In the genomic region with DNA sequence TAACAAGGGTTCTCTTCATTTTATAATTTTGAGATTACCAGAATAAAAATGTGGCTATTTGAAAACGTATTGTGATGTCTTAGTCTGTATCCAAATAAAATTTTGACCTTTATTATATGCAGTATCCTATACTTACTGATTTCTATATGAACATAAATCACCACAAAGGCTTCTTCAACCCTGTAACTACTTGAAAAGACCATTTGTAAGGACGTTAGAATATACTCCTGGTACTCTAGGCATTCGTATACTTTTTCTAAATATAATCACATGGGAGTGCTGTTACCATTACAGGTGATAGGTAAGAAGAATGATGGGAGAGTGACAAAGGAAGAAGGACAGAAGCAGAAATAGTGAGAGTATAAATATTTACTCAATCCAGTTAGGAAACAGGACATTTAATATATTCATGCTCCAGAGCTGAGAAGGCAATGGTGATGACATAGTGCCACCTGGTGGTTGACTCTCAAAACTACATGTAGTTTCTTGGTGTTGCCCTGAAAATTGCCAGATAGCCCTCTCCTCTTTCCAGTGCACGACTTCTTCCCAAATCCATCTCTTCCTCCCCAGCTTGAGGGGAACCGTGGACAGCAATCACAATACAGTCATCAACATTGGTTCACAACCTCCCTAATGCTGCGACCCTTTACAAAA, we compare ENCODE assay signal across 9 mouse cellular contexts. TPM values are rescaled to one million over a fixed set of nuclear protein-coding genes. Genes with fewer than 3 reads are reported as not detected.
A peak's percentile ranks its signal among the peaks of the same experiment; 100 is the strongest.
DNase-seq lines count a peak whose midpoint lies in the region; ATAC-seq and TF ChIP-seq lines count a peak whose summit lies in the region.
"Had no signal": no experiment of that assay in that cellular context is flagged by ENCODE, and none has a peak within 500 bp of the region (broad histone marks: within the 10 kb centered on the region; RNA-seq: fewer than 3 reads in every experiment).

No protein-coding gene starts in this region.

- WGBS in embryonic facial prominence, embryonic 14.5 days = 37% methylated on average over 6 of the region's 6 CpGs
- 31% methylated on average over 6 of the region's 6 CpGs for WGBS in lung, adult 2 months

- no peak overlapping the region for H3K4me2 ChIP-seq in embryonic facial prominence, embryonic 14.5 days (ENCODE audit: low read depth, low read length)
- H3K4me2 ChIP-seq: liver, embryonic 15.5 days had no signal

- peak; percentile 44; the same call in 1 of the 2 replicates for ATAC-seq in embryonic facial prominence, embryonic 14.5 days (ENCODE audit: low read depth)
- peak; percentile 62 to 94 for ATAC-seq in hematopoietic stem cell, adult 5-6 weeks (replicated peaks in 1 of 2; ENCODE audit: insufficient read depth in 1 of 2, low FRiP score in 2 of 2, low TSS enrichment in 1 of 2, low read depth in 1 of 2, poor library complexity in 2 of 2, severe bottlenecking in 2 of 2)

- no peaks in the 10 kb centered on the region for H3K27me3 ChIP-seq in embryonic facial prominence, embryonic 14.5 days (replicated peaks; ENCODE audit: control insufficient read depth, insufficient read depth, low read length)
- H3K27me3 ChIP-seq: liver, embryonic 15.5 days had no signal

- peak; percentile 55 for TF ChIP-seq CTCF in lung, adult 2 months (IDR thresholded peaks at IDR 0.05; ENCODE audit: insufficient read depth, low read length)

- TF ChIP-seq POLR2A in lung, adult 2 months (IDR thresholded peaks at IDR 0.05; ENCODE audit: borderline replicate concordance, extremely low read depth, low read depth, low read length) = no peak

- H3K27ac ChIP-seq in embryonic facial prominence, embryonic 14.5 days (replicated peaks; ENCODE audit: low read depth, low read length) = no peak overlapping the region
- H3K27ac ChIP-seq: liver, embryonic 15.5 days had no signal

- no peaks in the 10 kb centered on the region for H3K36me3 ChIP-seq in embryonic facial prominence, embryonic 14.5 days (ENCODE audit: control insufficient read depth, insufficient read depth, low read length)
- H3K36me3 ChIP-seq: liver, embryonic 15.5 days had no signal

- no peaks in the 10 kb centered on the region for H3K9me3 ChIP-seq in embryonic facial prominence, embryonic 14.5 days (ENCODE audit: control insufficient read depth, low read length)
- H3K9me3 ChIP-seq: liver, embryonic 15.5 days had no signal

- no peaks in the 10 kb centered on the region for H3K4me1 ChIP-seq in embryonic facial prominence, embryonic 14.5 days (ENCODE audit: control insufficient read depth, insufficient read depth, low read length)
- no peaks in the 10 kb centered on the region for H3K4me1 ChIP-seq in lung, adult 2 months (ENCODE audit: control insufficient read depth, insufficient read depth, low read length)
- H3K4me1 ChIP-seq: liver, embryonic 15.5 days had no signal

- no peak overlapping the region for H3K9ac ChIP-seq in embryonic facial prominence, embryonic 14.5 days (ENCODE audit: low read depth, low read length)
- H3K9ac ChIP-seq: liver, embryonic 15.5 days had no signal

- DNase-seq in gastrocnemius, adult 18-20 months (ENCODE audit: low spot score) = peak; percentile 49
- no peak for DNase-seq in gastrocnemius, postnatal 25 days
- DNase-seq in brain, adult 2 months (ENCODE audit: low read depth, low spot score) = peak; percentile 78
- peak; percentile 54 for DNase-seq in embryonic facial prominence, embryonic 14.5 days (ENCODE audit: low spot score)
- peak; percentile 64 to 69 for DNase-seq in kidney, postnatal 4 days
- DNase-seq in lung, adult 2 months = peak; percentile 33
- DNase-seq in ovary, postnatal 14 days (ENCODE audit: low spot score) = peak; percentile 63

- H3K4me3 ChIP-seq in embryonic facial prominence, embryonic 14.5 days (ENCODE audit: low read depth, low read length) = no peak overlapping the region
- H3K4me3 ChIP-seq in lung, adult 2 months (replicated peaks; ENCODE audit: extremely low read depth, low read depth, low read length) = no peak overlapping the region
- H3K4me3 ChIP-seq: liver, embryonic 15.5 days had no signal

RNA-seq across cellular contexts. Expression of gene Hddc2, which starts 14.1 kb away (rescaled TPM):
- total RNA-seq in gastrocnemius, adult 18-20 months (2021) = 10 to 100 TPM; 18.0 to 20.6 TPM
- total RNA-seq in gastrocnemius, postnatal 25 days (2021) = 10 to 100 TPM; 14.2 to 14.4 TPM
- polyA plus RNA-seq in embryonic facial prominence, embryonic 14.5 days (2014; fragmentation: Nextera tagmentation; extraction: Ambion mirVana) = 60.2 and 66.6 TPM in 2 replicates
- total RNA-seq in hematopoietic stem cell, adult 5-6 weeks (2017) = 65.8 and 105 TPM in 2 replicates
- 3.9 and 7.4 TPM in 2 replicates for polyA plus RNA-seq in lung, adult 2 months (2012; rRNA removed)
